Mouse (Mus musculus) kidney, adult 2 months (tissue): ENCODE measurements around the gene Tex22.

Source experiments
- CTCF ChIP-seq: fragments of 200-500 bp; conservative IDR thresholded peaks from 2 replicates; pipeline ENCODE4 v1.5.1; 2011; ENCODE audit warnings: low read depth, mild to moderate bottlenecking, control low read depth, low read length, moderate library complexity, mixed read lengths; ENCODE audit not compliant: insufficient read depth, insufficient read length
- POLR2A ChIP-seq: fragments of 200-500 bp; IDR thresholded peaks from one replicate; pipeline ENCODE4 v1.6.1; 2011; ENCODE audit warnings: low read depth, low read length, control low read depth

DNA sequence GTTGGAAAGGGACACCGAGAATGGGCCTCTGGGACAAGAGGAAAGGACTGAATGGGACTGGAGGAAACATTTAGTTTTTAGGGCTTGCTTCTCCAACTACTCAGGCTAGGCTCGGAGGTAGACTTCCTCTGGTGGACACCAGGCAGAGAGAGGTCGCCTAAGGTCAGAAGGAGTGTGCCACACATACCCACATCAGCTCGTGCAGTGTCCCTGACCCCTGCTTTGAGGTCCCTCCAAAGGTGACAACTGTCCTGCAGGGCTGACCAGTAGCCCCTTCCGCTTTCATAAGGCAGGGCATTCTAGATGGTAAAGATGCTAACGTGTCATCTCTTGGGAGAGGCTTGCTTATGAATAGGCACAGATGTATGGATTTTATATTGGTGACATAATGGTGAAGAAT lies 1.2 kb downstream of the Tex22 start:
- TF ChIP-seq CTCF (no peak), POLR2A (no peak)
